Mouse (Mus musculus) MEL (cell line): ENCODE results near the gene Reep6. TPM values are rescaled to one million over a fixed set of nuclear protein-coding genes. Genes with fewer than 3 reads are reported as not detected.

ENCODE experiments used
- DNase-seq: peaks from one replicate; pipeline ENCODE4 v3.0.0; 2011; ENCODE audit warnings: low read depth, low spot score
- H3K27ac ChIP-seq: 2 replicates; pipeline ENCODE4 v1.5.1; 2012; ENCODE audit warnings: low read depth, mild to moderate bottlenecking, control low read depth, low read length, moderate library complexity; ENCODE audit not compliant: control insufficient read depth
- H3K27me3 ChIP-seq, 2 experiments: fragments of 150-350 bp in 1 of 2; sonication (generic) in 1 of 2; 2 replicates each; pipeline ENCODE4 v1.6.1; 2012; ENCODE audit warnings: low read length in 2 of 2, mild to moderate bottlenecking in 2 of 2, improper control_type of control experiment in 1 of 2, moderate library complexity in 1 of 2; ENCODE audit not compliant: insufficient read depth in 2 of 2, control insufficient read depth in 1 of 2
- H3K36me3 ChIP-seq, 2 experiments: 2 replicates each; pipeline ENCODE4 v1.6.1; 2012 to 2014; ENCODE audit warnings: low read length in 2 of 2, improper control_type of control experiment in 1 of 2, inconsistent platforms in 1 of 2, mild to moderate bottlenecking in 1 of 2; ENCODE audit not compliant: insufficient read depth in 2 of 2, control insufficient read depth in 1 of 2
- H3K4me1 ChIP-seq, 2 experiments: fragments of 150-350 bp in 1 of 2; sonication (generic) in 1 of 2; 2 replicates each; pipeline ENCODE4 v1.6.1; 2012; ENCODE audit warnings: low read length in 2 of 2, improper control_type of control experiment in 1 of 2, mild to moderate bottlenecking in 1 of 2; ENCODE audit not compliant: insufficient read depth in 2 of 2, control insufficient read depth in 1 of 2
- H3K4me3 ChIP-seq, 2 experiments: fragments of 150-350 bp in 1 of 2; sonication (generic) in 1 of 2; 2 replicates each; pipeline ENCODE4 v1.5.1; 2012; ENCODE audit warnings: low read depth in 2 of 2, low read length in 2 of 2, mild to moderate bottlenecking in 2 of 2, moderate library complexity in 2 of 2, control low read depth in 1 of 2, improper control_type of control experiment in 1 of 2; ENCODE audit not compliant: control insufficient read depth in 1 of 2, insufficient read depth in 1 of 2
- H3K79me2 ChIP-seq: 2 replicates; pipeline ENCODE4 v1.6.1; 2012; ENCODE audit warnings: mild to moderate bottlenecking, low read length, moderate library complexity; ENCODE audit not compliant: control insufficient read depth, poor library complexity, insufficient read depth
- H3K9ac ChIP-seq: 2 replicates; pipeline ENCODE4 v1.6.1; 2012; ENCODE audit warnings: low read depth, mild to moderate bottlenecking, control low read depth, low read length, moderate library complexity; ENCODE audit not compliant: control insufficient read depth, poor library complexity, severe bottlenecking
- H3K9me3 ChIP-seq: fragments of 150-350 bp; sonication (generic); replicated peaks from 2 replicates; pipeline ENCODE4 v1.6.1; 2012; ENCODE audit warnings: mild to moderate bottlenecking, low read length, improper control_type of control experiment, moderate library complexity; ENCODE audit not compliant: insufficient read depth
- BHLHE40 ChIP-seq: IDR thresholded peaks from 2 replicates; pipeline ENCODE4 v1.6.1; 2012; ENCODE audit warnings: low read depth, mild to moderate bottlenecking, inconsistent platforms, low read length, improper control_type of control experiment, borderline replicate concordance
- ELF1 ChIP-seq: IDR thresholded peaks from 2 replicates; pipeline ENCODE4 v1.6.1; 2014; ENCODE audit warnings: low read depth, mild to moderate bottlenecking, inconsistent platforms, low read length, improper control_type of control experiment, moderate library complexity
- EP300 ChIP-seq, 2 experiments: IDR thresholded peaks; 2 replicates each; pipeline ENCODE4 v1.6.1; 2011; ENCODE audit warnings: improper control_type of control experiment in 2 of 2, low read length in 2 of 2, low read depth in 1 of 2, mild to moderate bottlenecking in 1 of 2
- GATA1 ChIP-seq: IDR thresholded peaks from 2 replicates; pipeline ENCODE4 v1.6.1; 2011; ENCODE audit warnings: low read depth, low read length, improper control_type of control experiment
- KAT2A ChIP-seq: conservative IDR thresholded peaks from 2 replicates; pipeline ENCODE4 v1.6.1; 2012; ENCODE audit warnings: low read depth, low read length, improper control_type of control experiment, inconsistent platforms
- MAZ ChIP-seq: IDR thresholded peaks from 2 replicates; pipeline ENCODE4 v1.6.1; 2012; ENCODE audit warnings: low read depth, mild to moderate bottlenecking, inconsistent platforms, low read length, improper control_type of control experiment
- MYC ChIP-seq: IDR thresholded peaks from 2 replicates; pipeline ENCODE4 v1.6.1; 2011; ENCODE audit warnings: low read depth, mild to moderate bottlenecking, low read length, improper control_type of control experiment, moderate library complexity
- POLR2AphosphoS2 ChIP-seq: IDR thresholded peaks from 2 replicates; pipeline ENCODE4 v1.6.1; 2011; ENCODE audit warnings: low read length, improper control_type of control experiment
- TBP ChIP-seq: IDR thresholded peaks from 2 replicates; pipeline ENCODE4 v1.8.0; 2011; ENCODE audit warnings: low read depth, low read length, improper control_type of control experiment
- USF1 ChIP-seq: IDR thresholded peaks from 2 replicates; pipeline ENCODE4 v1.6.1; 2014; ENCODE audit warnings: low read depth, mild to moderate bottlenecking, inconsistent platforms, low read length, improper control_type of control experiment, moderate library complexity
- USF2 ChIP-seq, 2 experiments: IDR thresholded peaks; 2 replicates each; pipeline ENCODE4 v1.6.1; 2011 to 2012; ENCODE audit warnings: improper control_type of control experiment in 2 of 2, low read length in 2 of 2, borderline replicate concordance in 1 of 2, inconsistent platforms in 1 of 2, low read depth in 1 of 2, mild to moderate bottlenecking in 1 of 2; ENCODE audit not compliant: insufficient read depth in 1 of 2
- ZC3H11A ChIP-seq: IDR thresholded peaks from 2 replicates; pipeline ENCODE4 v1.6.1; 2012; ENCODE audit warnings: low read depth, mild to moderate bottlenecking, inconsistent platforms, low read length, improper control_type of control experiment
- ZMIZ1 ChIP-seq: IDR thresholded peaks from 2 replicates; pipeline ENCODE4 v1.6.1; 2012; ENCODE audit warnings: low read depth, mild to moderate bottlenecking, inconsistent platforms, low read length, improper control_type of control experiment, moderate library complexity
- polyA plus RNA-seq, 2 experiments: library from polyadenylated mRNA; stranded (reverse) in 1 of 2; unstranded in 1 of 2; fragments of >175 nt in 1 of 2; fragments of >200 nt in 1 of 2; gene quantifications; 2 replicates each; pipeline versions ENCODE4 v1.2.1 to v1.2.4; 2012; ENCODE audit warnings: low replicate concordance in 2 of 2, low read depth in 1 of 2; ENCODE audit not compliant: insufficient read length in 2 of 2, insufficient read depth in 1 of 2, missing spikeins in 1 of 2
- total RNA-seq: library from RNA; depleted of rRNA; stranded (reverse); fragments of 300-350 nt; gene quantifications from 2 replicates; pipeline ENCODE4 v1.2.3, GENCODE M21; 2012

The Reep6 gene
- total and polyA plus RNA-seq, 3 experiments: 3.2 to 27.9 TPM; not detected in 1

DNA sequence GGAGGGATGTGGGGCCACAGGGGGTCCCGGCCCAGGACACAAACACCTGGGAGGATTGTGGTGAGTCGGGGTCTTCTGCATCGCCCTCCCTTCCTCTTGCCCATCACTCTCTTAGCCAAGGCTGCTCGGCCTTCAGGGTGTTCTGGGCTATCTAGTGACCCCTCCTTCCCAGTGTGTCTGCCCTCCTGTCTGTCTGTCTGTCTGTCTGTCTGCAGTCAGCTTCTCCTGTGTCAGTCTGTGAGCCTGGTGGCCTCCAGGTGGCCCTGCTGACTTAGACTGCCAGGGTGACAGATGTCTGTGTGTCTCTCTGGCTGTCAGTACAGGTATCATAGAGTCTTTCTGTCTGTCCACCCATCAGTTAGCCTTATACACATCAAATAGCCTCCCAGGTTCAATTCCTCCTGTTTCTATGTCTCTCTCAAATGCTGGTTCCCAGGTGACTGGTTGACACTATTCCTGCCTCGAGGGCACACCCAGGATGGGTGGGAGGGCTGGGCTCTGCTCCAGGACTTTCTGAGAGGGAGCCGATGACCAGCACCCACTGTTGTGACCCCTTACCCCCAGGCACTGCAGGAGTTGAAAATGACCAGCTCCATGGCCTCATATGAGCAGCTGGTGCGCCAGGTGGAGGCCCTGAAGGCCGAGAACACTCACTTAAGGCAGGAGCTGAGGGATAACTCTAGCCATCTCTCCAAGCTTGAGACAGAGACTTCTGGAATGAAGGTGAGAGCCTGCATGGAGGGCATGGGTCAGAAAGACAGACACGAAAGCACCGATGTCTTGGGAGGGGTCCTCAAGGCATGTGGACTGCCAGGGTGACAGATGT lies 28.3 kb upstream of the Reep6 start:
- Histone ChIP-seq H3K4me3 (no peak overlapping the region), H3K36me3 (no peaks in the 10 kb centered on the region), H3K27me3 (no peaks in the 10 kb centered on the region), H3K4me1 (peaks cover 0 to 13% of the 10 kb centered on the region in 2 experiments; a peak in 2 of 4 replicates), H3K9ac (no peak overlapping the region), H3K27ac (no peak overlapping the region), H3K79me2 (no peaks in the 10 kb centered on the region), H3K9me3 (no peaks in the 10 kb centered on the region)
- TF ChIP-seq ZC3H11A: no peak
- no peak for TF ChIP-seq ELF1
- TF ChIP-seq TBP: no peak
- TF ChIP-seq GATA1: no peak
- no peak for TF ChIP-seq KAT2A
- no peak for TF ChIP-seq ZMIZ1
- TF ChIP-seq USF2 (IDR thresholded peaks at IDR 0.05; ENCODE audit: borderline replicate concordance in 1 of 2, insufficient read depth in 1 of 2, low read depth in 1 of 2, low read length in 2 of 2): no peak
- no peak for TF ChIP-seq MYC
- TF ChIP-seq EP300 (IDR thresholded peaks at IDR 0.05; ENCODE audit: low read depth in 1 of 2, low read length in 2 of 2): no peak
- no peak for TF ChIP-seq USF1
- no peak for TF ChIP-seq BHLHE40
- TF ChIP-seq POLR2AphosphoS2: no peak
- no peak for DNase-seq

DNA sequence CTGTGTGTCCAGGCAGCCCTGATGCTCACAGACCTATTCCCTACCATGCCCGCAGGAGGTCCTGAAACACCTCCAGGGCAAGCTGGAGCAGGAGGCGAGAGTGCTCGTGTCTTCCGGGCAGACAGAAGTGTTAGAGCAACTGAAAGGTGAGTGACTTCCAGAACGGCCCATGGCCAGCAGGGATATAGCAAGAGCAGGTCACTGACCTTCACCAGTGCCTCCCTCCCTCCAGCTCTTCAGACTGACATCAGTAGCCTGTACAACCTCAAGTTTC lies 27.7 kb upstream of the Reep6 start:
- Histone ChIP-seq H3K9me3 (no peaks in the 10 kb centered on the region), H3K36me3 (no peaks in the 10 kb centered on the region), H3K4me3 (no peak overlapping the region), H3K27ac (no peak overlapping the region), H3K9ac (no peak overlapping the region), H3K79me2 (no peaks in the 10 kb centered on the region), H3K27me3 (no peaks in the 10 kb centered on the region), H3K4me1 (peaks cover 0 to 8% of the 10 kb centered on the region in 2 experiments; a peak in 1 of 4 replicates)
- no peak for DNase-seq
- TF ChIP-seq MAZ: no peak

DNA sequence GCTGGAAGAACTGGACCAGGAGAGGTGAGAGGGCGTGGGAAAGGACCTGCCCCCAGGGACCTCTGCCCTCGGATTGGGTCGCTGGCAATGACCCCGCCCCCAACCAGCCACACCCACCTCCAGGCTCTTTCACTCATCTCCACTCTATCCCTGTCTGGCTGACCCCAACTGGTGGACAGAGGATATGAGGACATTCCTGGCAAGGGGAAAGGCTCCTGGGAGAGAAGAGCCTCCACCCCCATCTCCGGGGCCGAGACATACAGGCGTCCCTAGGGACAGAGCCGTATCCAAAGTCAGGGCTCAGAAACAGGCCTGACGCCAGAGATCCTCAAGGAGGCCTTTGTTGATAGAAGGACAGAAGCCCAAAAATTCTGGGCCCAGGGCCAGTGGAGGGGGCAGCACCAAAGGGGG lies 27.3 kb upstream of the Reep6 start:
- no peak for DNase-seq
- Histone ChIP-seq H3K79me2 (no peaks in the 10 kb centered on the region), H3K4me3 (no peak overlapping the region), H3K9me3 (no peaks in the 10 kb centered on the region), H3K27ac (no peak overlapping the region), H3K27me3 (no peaks in the 10 kb centered on the region), H3K4me1 (peaks cover 0 to 4% of the 10 kb centered on the region in 2 experiments; a peak in 1 of 4 replicates), H3K36me3 (no peaks in the 10 kb centered on the region), H3K9ac (no peak overlapping the region)
- TF ChIP-seq USF1 (no peak), GATA1 (no peak)
